Mouse (Mus musculus): ENCODE data around the gene Tmem98. TPM values are rescaled to one million over a fixed set of nuclear protein-coding genes. Genes with fewer than 3 reads are reported as not detected.

The Tmem98 gene
- polyA plus RNA-seq, 1 experiment from 2014 or later, result 115 TPM

DNA sequence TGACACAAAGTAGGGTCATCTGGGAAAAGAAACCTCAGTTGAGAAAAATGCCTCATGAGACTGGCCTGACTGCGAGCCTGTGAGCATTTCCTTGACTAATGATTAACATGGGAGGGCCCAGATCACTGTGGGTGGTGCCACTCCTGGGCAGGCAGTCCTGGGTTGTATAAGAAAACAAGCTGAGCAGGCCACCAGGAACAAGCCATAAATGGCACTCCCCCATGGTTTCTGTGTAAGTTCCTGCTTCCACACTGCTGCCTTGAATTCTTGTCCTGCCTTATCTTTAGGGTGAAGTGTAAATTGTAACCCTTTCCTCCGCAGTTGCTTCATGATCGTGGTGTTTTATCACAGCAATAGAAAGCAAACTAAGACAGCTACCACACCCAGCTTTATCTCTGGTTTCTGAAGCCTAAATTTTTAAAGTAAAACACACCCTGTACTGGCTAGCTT, 25.7 kb upstream of the Tmem98 start:
- WGBS, result 19% methylated on average over 3 of the region's 3 CpGs
- H3K27ac ChIP-seq (ENCODE audit: low read depth, low read length), result peak overlapping the region; percentile 47; the same call in 1 of the 2 replicates

DNA sequence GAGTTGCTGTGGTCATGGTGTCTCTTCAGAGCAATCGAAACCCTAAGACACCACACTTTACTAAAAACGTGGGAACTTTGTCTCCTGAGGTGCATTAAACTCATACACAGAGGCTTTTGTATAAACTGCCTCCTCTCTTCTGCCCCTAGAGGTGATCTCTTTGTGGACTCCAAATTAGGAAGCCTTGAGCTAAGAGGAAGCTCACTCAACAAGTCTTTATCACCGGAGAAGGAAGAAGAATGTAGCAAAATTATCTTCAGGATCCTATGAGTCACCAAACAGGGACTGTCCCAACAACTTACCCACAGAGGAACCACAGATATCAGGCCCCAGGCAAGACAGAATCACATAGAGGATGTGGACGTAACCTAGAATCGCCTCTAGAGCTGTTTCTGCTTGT, 24.3 kb upstream of the Tmem98 start:
- no peak overlapping the region for H3K27ac ChIP-seq (ENCODE audit: low read depth, low read length)

More for the DNA sequence above, 25.7 kb upstream of the Tmem98 start:
- H3K4me2 ChIP-seq (replicated peaks; ENCODE audit: low read depth, low read length), result no peak overlapping the region
- H3K4me3 ChIP-seq (ENCODE audit: low read length), result no peak overlapping the region
- no peak overlapping the region for H3K9ac ChIP-seq (ENCODE audit: low read depth, low read length)
- H3K4me1 ChIP-seq (ENCODE audit: control insufficient read depth, insufficient read depth, low read length), result 0 out of 2 replicates have a peak, but pooled peaks cover 7% of the 10 kb centered on the region
- no peaks in the 10 kb centered on the region for H3K27me3 ChIP-seq (ENCODE audit: control insufficient read depth, insufficient read depth, low read length)
- ATAC-seq (ENCODE audit: low FRiP score, low TSS enrichment), result 0 out of 2 replicates have a peak, but pooled peaks have one; percentile 22
- H3K9me3 ChIP-seq (ENCODE audit: control insufficient read depth, low read length), result no peaks in the 10 kb centered on the region
- no peaks in the 10 kb centered on the region for H3K36me3 ChIP-seq (ENCODE audit: control insufficient read depth, insufficient read depth, low read length)

DNA sequence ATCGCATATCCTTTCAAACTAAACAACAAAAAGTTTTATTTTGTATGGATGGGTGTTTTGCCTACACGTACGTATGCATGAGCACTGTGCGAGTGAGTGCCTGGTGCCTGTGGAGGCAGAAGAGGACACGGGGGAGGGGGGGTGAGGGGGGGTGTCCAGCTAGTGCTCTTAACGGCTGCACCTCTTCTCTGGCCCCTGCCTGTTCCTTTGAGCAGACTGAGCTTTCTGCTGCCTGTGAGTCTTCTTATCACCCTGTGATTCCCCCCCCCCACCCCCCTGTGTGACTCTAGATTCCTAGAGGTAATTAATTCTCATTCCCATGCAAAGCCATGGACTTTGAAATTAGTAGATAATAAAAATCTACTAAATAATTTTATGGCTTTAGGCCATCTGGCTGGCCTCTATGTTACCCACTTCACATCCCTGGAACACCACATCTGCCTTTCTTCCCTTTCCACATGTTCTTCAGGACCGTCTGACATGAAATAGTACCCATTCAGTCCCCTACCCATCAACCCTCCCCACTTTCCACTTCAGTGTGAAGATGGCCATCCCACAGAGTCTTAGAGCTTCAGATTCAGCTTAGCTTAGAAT, 20.2 kb upstream of the Tmem98 start:
- Histone ChIP-seq H3K27ac (ENCODE audit: low read depth, low read length) (no peak overlapping the region), H3K4me3 (ENCODE audit: low read length) (no peak overlapping the region), H3K4me2 (replicated peaks; ENCODE audit: low read depth, low read length) (no peak overlapping the region), H3K9me3 (ENCODE audit: control insufficient read depth, low read length) (no peaks in the 10 kb centered on the region), H3K36me3 (ENCODE audit: control insufficient read depth, insufficient read depth, low read length) (no peaks in the 10 kb centered on the region), H3K27me3 (ENCODE audit: control insufficient read depth, insufficient read depth, low read length) (no peaks in the 10 kb centered on the region), H3K4me1 (ENCODE audit: control insufficient read depth, insufficient read depth, low read length) (no peaks in the 10 kb centered on the region), H3K9ac (ENCODE audit: low read depth, low read length) (no peak overlapping the region)
- ATAC-seq (ENCODE audit: low FRiP score, low TSS enrichment), result no peak
- 47% methylated on average over 7 of the region's 7 CpGs for WGBS

More for the DNA sequence above, 24.3 kb upstream of the Tmem98 start:
- WGBS, result 83% methylated on average over 5 of the region's 5 CpGs
- Histone ChIP-seq H3K27me3 (ENCODE audit: control insufficient read depth, insufficient read depth, low read length) (no peaks in the 10 kb centered on the region), H3K4me1 (ENCODE audit: control insufficient read depth, insufficient read depth, low read length) (0 out of 2 replicates have a peak, but pooled peaks cover 7% of the 10 kb centered on the region), H3K4me3 (ENCODE audit: low read length) (no peak overlapping the region), H3K9ac (ENCODE audit: low read depth, low read length) (no peak overlapping the region), H3K36me3 (ENCODE audit: control insufficient read depth, insufficient read depth, low read length) (no peaks in the 10 kb centered on the region), H3K9me3 (ENCODE audit: control insufficient read depth, low read length) (no peaks in the 10 kb centered on the region), H3K4me2 (replicated peaks; ENCODE audit: low read depth, low read length) (no peak overlapping the region)
- no peak for ATAC-seq (ENCODE audit: low FRiP score, low TSS enrichment)

DNA sequence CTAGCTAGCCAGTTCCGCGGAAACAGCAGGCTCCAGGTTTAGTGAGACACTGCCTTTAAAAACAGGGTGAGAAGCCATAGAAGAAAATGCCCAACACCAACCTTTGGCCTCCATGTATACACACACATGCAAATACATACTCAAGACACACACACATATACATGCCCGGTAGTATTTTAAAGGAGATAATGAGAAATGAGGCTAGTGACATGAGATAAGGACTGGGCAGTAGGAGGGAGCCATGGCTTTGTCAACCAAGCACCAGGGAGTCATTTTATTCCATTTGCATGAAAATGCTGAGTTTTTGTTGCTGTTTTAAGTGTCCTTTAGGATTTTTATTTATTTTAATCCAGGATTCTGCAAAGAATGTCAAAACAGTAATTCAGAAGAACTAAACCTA, 19.6 kb upstream of the Tmem98 start:
- ATAC-seq (ENCODE audit: low FRiP score, low TSS enrichment), result no peak
- 62% methylated on average over 3 of the region's 3 CpGs for WGBS

DNA sequence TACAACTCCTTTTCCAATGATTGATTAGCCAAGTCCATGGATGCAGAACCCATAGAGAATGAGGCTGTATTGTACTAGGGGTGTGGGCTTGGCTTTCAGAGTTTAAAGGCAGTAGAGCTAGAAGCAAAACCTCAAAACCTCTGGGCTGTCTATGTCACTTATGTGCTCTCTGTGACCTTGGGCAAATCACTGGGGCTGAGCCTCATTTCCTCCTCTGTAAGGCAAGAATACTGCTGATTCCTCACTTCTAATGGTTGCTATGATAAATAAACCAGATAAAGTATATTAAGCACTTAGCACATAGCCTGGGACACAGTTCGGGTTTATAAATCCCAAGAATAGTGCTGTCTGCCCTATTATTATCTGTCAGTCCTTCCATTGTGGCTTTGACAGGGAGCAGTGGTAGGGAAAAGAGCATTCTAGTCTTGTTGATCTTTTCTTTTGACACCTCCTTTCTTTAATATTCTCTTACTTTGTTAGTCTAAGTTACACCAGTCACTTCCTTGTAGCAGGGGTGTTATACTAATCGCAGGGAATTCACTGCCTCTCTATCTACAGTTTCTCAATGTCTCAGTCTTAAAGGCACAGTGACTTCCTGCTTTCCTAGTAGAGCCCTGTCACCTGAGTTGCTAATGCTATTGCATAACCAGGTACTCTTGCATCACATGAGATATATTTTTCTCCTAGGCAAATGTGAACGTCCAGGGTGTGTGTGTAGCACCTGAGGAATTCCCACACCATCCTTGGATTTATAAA, 18.1 kb upstream of the Tmem98 start:
- no peak overlapping the region for H3K27ac ChIP-seq (ENCODE audit: low read depth, low read length)
- no peak overlapping the region for H3K9ac ChIP-seq (ENCODE audit: low read depth, low read length)
- no peaks in the 10 kb centered on the region for H3K9me3 ChIP-seq (ENCODE audit: control insufficient read depth, low read length)
- no peak overlapping the region for H3K4me3 ChIP-seq (ENCODE audit: low read length)
- H3K27me3 ChIP-seq (ENCODE audit: control insufficient read depth, insufficient read depth, low read length), result no peaks in the 10 kb centered on the region
- no peaks in the 10 kb centered on the region for H3K36me3 ChIP-seq (ENCODE audit: control insufficient read depth, insufficient read depth, low read length)
- 67% methylated on average over 3 of the region's 3 CpGs for WGBS
- no peak overlapping the region for H3K4me2 ChIP-seq (replicated peaks; ENCODE audit: low read depth, low read length)
- H3K4me1 ChIP-seq (ENCODE audit: control insufficient read depth, insufficient read depth, low read length), result no peaks in the 10 kb centered on the region
- no peak for ATAC-seq (ENCODE audit: low FRiP score, low TSS enrichment)

More for the DNA sequence above, 19.6 kb upstream of the Tmem98 start:
- H3K4me3 ChIP-seq (ENCODE audit: low read length), result no peak overlapping the region
- H3K9me3 ChIP-seq (ENCODE audit: control insufficient read depth, low read length), result no peaks in the 10 kb centered on the region
- H3K9ac ChIP-seq (ENCODE audit: low read depth, low read length), result no peak overlapping the region
- H3K36me3 ChIP-seq (ENCODE audit: control insufficient read depth, insufficient read depth, low read length), result no peaks in the 10 kb centered on the region
- no peak overlapping the region for H3K27ac ChIP-seq (ENCODE audit: low read depth, low read length)
- no peaks in the 10 kb centered on the region for H3K27me3 ChIP-seq (ENCODE audit: control insufficient read depth, insufficient read depth, low read length)
- no peaks in the 10 kb centered on the region for H3K4me1 ChIP-seq (ENCODE audit: control insufficient read depth, insufficient read depth, low read length)
- H3K4me2 ChIP-seq (replicated peaks; ENCODE audit: low read depth, low read length), result no peak overlapping the region

DNA sequence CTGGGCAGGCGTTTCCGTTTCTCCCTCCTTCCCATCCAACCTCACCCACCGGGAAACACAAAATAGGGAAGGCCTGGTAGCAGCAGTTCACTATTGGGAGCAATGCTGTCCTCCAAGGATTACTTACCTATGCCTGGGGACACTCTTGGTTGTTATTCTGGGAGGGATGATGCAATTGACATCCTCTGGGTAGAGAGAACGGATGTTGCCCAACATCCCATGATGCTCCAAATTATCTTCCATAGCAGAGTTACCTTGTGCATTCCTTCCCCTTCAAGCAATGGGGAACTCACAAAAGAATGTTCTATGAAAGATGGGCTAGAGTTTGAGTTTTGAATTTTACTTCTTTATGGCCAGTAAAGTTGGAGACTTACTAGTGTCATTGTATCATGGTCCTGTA, 16.6 kb upstream of the Tmem98 start:
- H3K4me3 ChIP-seq (ENCODE audit: low read length), result no peak overlapping the region
- H3K27ac ChIP-seq (ENCODE audit: low read depth, low read length), result no peak overlapping the region
- no peak for ATAC-seq (ENCODE audit: low FRiP score, low TSS enrichment)
- no peaks in the 10 kb centered on the region for H3K9me3 ChIP-seq (ENCODE audit: control insufficient read depth, low read length)
- H3K27me3 ChIP-seq (ENCODE audit: control insufficient read depth, insufficient read depth, low read length), result no peaks in the 10 kb centered on the region
- H3K4me2 ChIP-seq (replicated peaks; ENCODE audit: low read depth, low read length), result no peak overlapping the region
- no peak overlapping the region for H3K9ac ChIP-seq (ENCODE audit: low read depth, low read length)
- H3K4me1 ChIP-seq (ENCODE audit: control insufficient read depth, insufficient read depth, low read length), result no peaks in the 10 kb centered on the region
- WGBS, result 94% methylated on average over 4 of the region's 4 CpGs
- H3K36me3 ChIP-seq (ENCODE audit: control insufficient read depth, insufficient read depth, low read length), result no peaks in the 10 kb centered on the region

DNA sequence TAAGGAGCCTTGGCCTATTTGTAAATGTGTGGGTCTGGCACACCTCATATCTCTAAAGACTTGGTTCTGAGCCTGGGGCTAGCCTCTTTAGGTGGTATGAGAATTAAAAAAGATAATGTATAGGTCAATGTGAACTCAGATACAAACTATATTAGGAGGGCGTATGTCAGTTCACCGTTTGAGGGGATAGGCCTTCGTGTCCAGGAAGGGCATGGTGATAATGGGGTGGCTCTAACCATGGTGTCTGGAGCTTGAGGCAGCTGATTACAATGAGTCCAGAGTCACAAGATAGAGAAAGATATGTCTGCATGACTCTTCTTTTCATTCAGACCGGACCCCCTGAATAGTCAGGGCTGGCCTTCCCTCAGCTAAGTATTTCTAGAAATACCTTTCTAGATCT, 15.7 kb upstream of the Tmem98 start:
- no peak overlapping the region for H3K4me2 ChIP-seq (replicated peaks; ENCODE audit: low read depth, low read length)
- H3K4me3 ChIP-seq (ENCODE audit: low read length), result no peak overlapping the region
- no peaks in the 10 kb centered on the region for H3K27me3 ChIP-seq (ENCODE audit: control insufficient read depth, insufficient read depth, low read length)
- no peaks in the 10 kb centered on the region for H3K4me1 ChIP-seq (ENCODE audit: control insufficient read depth, insufficient read depth, low read length)
- no peak overlapping the region for H3K27ac ChIP-seq (ENCODE audit: low read depth, low read length)
- ATAC-seq (ENCODE audit: low FRiP score, low TSS enrichment), result no peak
- no peaks in the 10 kb centered on the region for H3K36me3 ChIP-seq (ENCODE audit: control insufficient read depth, insufficient read depth, low read length)
- H3K9ac ChIP-seq (ENCODE audit: low read depth, low read length), result no peak overlapping the region
- H3K9me3 ChIP-seq (ENCODE audit: control insufficient read depth, low read length), result no peaks in the 10 kb centered on the region
- WGBS, result 93% methylated on average over 4 of the region's 4 CpGs

DNA sequence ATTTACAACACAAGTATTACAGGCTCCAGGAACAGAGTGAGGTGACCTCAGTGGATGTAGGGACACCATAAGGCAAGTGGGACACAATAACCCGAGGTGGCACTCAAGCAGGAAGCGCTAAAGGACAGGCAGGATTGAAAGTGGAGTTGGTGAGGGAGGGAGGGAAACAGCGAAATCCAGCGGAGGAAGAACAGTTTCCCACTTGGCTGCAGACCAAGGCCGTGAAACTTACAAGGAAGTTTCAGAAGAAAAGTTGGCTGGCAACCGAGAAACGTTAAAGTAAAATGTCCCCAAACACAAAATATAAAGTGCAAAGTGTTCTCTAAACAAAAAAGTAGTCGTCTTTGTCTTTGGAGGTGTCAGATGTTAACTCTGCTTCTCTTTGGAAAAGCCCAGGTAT, 14.5 kb upstream of the Tmem98 start:
- ATAC-seq (ENCODE audit: low FRiP score, low TSS enrichment), result no peak
- Histone ChIP-seq H3K4me1 (ENCODE audit: control insufficient read depth, insufficient read depth, low read length) (no peaks in the 10 kb centered on the region), H3K9me3 (ENCODE audit: control insufficient read depth, low read length) (no peaks in the 10 kb centered on the region), H3K4me3 (ENCODE audit: low read length) (no peak overlapping the region), H3K36me3 (ENCODE audit: control insufficient read depth, insufficient read depth, low read length) (no peaks in the 10 kb centered on the region), H3K9ac (ENCODE audit: low read depth, low read length) (no peak overlapping the region), H3K27me3 (ENCODE audit: control insufficient read depth, insufficient read depth, low read length) (no peaks in the 10 kb centered on the region), H3K4me2 (replicated peaks; ENCODE audit: low read depth, low read length) (no peak overlapping the region), H3K27ac (ENCODE audit: low read depth, low read length) (no peak overlapping the region)
- WGBS, result 58% methylated on average over 8 of the region's 8 CpGs

DNA sequence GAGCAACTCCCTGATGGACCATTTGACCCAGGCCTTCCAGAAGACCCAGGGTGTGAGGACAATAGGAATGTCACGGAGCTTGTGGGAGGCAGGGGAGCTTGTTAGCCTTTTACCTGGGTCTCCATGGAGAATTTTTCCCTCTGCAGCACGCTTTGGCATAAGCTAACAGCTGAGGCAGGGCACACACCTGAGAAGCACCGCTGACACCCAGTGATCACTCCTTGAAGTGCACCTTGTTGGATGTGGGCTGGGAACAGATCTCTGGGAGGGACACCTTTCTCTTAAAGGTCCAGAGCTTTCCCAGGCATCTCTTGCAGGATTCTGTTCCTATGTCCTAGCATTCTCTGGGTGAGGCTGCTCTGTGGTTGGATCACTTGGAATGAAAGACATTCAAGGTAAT, 10.0 kb upstream of the Tmem98 start:
- 40% methylated on average over 3 of the region's 3 CpGs for WGBS

More for the DNA sequence above, 10.0 kb upstream of the Tmem98 start:
- Histone ChIP-seq H3K36me3 (ENCODE audit: control insufficient read depth, insufficient read depth, low read length) (no peaks in the 10 kb centered on the region), H3K27ac (ENCODE audit: low read depth, low read length) (no peak overlapping the region), H3K9me3 (ENCODE audit: control insufficient read depth, low read length) (no peaks in the 10 kb centered on the region), H3K27me3 (ENCODE audit: control insufficient read depth, insufficient read depth, low read length) (no peaks in the 10 kb centered on the region), H3K9ac (ENCODE audit: low read depth, low read length) (no peak overlapping the region), H3K4me3 (ENCODE audit: low read length) (no peak overlapping the region), H3K4me1 (ENCODE audit: control insufficient read depth, insufficient read depth, low read length) (no peaks in the 10 kb centered on the region), H3K4me2 (replicated peaks; ENCODE audit: low read depth, low read length) (no peak overlapping the region)
- no peak for ATAC-seq (ENCODE audit: low FRiP score, low TSS enrichment)
